Mouse (Mus musculus) neural tube, embryonic 10.5 days (tissue): Measurements from ENCODE around the gene Cd300lf.

Experiments
- DNase-seq: peaks from one replicate; pipeline ENCODE4 v3.0.0-alpha.2; 2017; ENCODE audit warnings: low spot score; ENCODE audit errors: extremely low spot score

Gene Cd300lf

GRCm38 (mm10) chr11:115106638-115107037 is 27.2 kb downstream of the Cd300lf start:
- no peak for DNase-seq

- no peak for DNase-seq
Observed at GRCm38 (mm10) chr11:115104769-115105563, 28.8 kb downstream of the Cd300lf start.

GRCm38 (mm10) chr11:115103470-115104413 is 30.1 kb downstream of the Cd300lf start:
- DNase-seq = no peak

- DNase-seq = no peak
Observed at GRCm38 (mm10) chr11:115102116-115102515, 31.7 kb downstream of the Cd300lf start.

- DNase-seq = no peak
Observed at GRCm38 (mm10) chr11:115101615-115102051, 32.2 kb downstream of the Cd300lf start.

- no peak for DNase-seq
Observed at GRCm38 (mm10) chr11:115100741-115101140, 33.1 kb downstream of the Cd300lf start.

- no peak for DNase-seq
Observed at GRCm38 (mm10) chr11:115100032-115100621, 33.7 kb downstream of the Cd300lf start.

- peak; percentile 72 for DNase-seq
Observed at GRCm38 (mm10) chr11:115099241-115099840, 34.5 kb downstream of the Cd300lf start.

- no peak for DNase-seq
Observed at GRCm38 (mm10) chr11:115098203-115098932, 35.4 kb downstream of the Cd300lf start.

GRCm38 (mm10) chr11:115092140-115092539 is 41.7 kb downstream of the Cd300lf start:
- no peak for DNase-seq

- peak; percentile 51 for DNase-seq
Observed at GRCm38 (mm10) chr11:115091362-115091901, 42.4 kb downstream of the Cd300lf start, which contains the start of gene Rab37. Gene Rab37, plus strand, starts transcription at chr11:115091431.

GRCm38 (mm10) chr11:115089853-115090252 is 43.9 kb downstream of the Cd300lf start:
- no peak for DNase-seq

- no peak for DNase-seq
Observed at GRCm38 (mm10) chr11:115086213-115086612, 47.6 kb downstream of the Cd300lf start.

GRCm38 (mm10) chr11:115085064-115085463 is 48.7 kb downstream of the Cd300lf start:
- no peak for DNase-seq

GRCm38 (mm10) chr11:115084595-115084994 is 49.2 kb downstream of the Cd300lf start:
- no peak for DNase-seq

GRCm38 (mm10) chr11:115083376-115084139 is 50.2 kb downstream of the Cd300lf start:
- DNase-seq = peak; percentile 80

- no peak for DNase-seq
Observed at GRCm38 (mm10) chr11:115082196-115082595, 51.6 kb downstream of the Cd300lf start.

GRCm38 (mm10) chr11:115081373-115081772 is 52.4 kb downstream of the Cd300lf start:
- DNase-seq = no peak

GRCm38 (mm10) chr11:115080886-115081285 is 52.9 kb downstream of the Cd300lf start:
- DNase-seq = peak; percentile 57
